Mouse (Mus musculus): Measurements from ENCODE around the gene Dpp9. TPM values are rescaled to one million over a fixed set of nuclear protein-coding genes. Genes with fewer than 3 reads are reported as not detected.

Dpp9 gene
- total RNA-seq, 4 experiments from 2014 or later, result 42.6 to 51.1 (median 46.6) TPM

- peak; percentile 96 for DNase-seq (ENCODE audit: low spot score)
These were observed 35.0 kb downstream of the Dpp9 start, which contains the start of gene Mydgf for GRCm38 (mm10) chr17:56183658-56184103. Mydgf (minus strand) TSS chr17:56183920.

DNA sequence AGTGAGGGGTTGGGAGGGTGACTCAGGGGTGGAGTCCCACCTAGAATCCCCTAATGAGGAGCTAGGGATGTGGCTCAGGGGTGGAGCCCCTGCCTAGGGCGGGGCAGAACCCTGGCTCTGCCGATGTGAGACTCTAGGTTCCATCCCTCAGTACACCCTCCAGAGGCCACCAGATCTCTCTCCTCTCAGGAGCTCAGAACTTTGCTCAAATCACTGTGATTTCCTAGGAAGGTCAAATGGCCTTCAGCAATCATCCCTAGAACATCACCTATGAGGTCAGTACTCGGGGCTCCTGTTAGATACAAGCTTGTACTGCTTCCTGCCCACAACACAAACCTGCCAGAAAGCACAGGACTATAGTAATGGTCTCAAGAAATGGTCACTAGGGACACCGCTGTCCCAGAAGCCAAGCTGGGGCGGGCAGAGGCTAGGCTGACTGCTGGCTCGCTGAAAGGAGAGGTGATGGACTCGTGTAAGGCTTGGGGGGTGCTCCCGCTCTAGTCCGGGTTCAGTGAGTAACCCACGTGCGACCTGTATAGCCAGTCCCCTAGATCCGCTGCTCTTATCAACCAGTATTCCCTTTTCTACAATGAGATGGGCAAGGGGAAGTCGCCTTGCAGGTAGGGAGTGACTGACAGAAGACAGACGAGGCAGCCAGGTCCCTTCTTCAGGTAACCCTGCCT lies 35.6 kb downstream of the Dpp9 start:
- DNase-seq (ENCODE audit: low spot score), result no peak

DNA sequence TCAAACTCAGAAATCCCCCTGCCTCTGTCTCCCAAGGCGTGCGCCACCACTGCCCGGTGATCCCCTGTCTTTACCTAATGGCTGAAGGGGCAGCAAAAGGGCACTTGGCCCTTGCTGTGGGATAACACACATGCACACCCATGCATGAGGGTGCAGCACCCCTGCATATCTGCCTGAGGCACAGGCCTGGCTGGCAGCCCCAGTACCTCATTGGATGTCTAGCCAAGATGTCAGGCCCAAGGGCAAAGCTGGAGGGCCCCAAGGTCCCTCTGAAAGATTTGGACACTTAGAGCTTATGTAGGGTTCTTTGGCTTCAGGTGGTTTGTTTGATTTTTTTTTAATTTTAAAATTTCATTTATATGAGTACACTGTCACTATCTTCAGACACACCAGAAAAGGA lies 43.3 kb downstream of the Dpp9 start:
- DNase-seq (ENCODE audit: low spot score), result no peak

- no peak for DNase-seq (ENCODE audit: low spot score)
These were observed 45.2 kb downstream of the Dpp9 start for GRCm38 (mm10) chr17:56173401-56174046.

DNA sequence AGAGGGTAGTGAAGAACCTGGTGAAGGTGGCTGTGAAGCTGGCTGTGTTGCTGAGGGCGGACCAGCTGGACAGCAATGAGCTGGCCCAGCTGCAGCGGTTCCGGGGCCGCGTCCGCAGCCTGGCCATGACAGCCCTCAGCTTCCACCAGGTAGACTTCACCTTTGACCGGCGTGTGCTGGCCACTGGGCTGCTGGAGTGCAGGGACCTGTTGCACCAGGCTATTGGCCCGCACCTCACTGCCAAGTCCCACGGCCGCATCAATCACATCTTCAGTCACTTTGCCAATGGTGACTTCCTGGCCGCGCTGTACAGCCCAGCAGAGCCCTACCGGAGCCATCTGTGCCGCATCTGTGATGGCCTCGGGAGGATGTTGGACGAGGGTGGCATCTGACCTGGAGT lies 46.8 kb downstream of the Dpp9 start:
- DNase-seq (ENCODE audit: low spot score), result no peak

GRCm38 (mm10) chr17:56171456-56171855 lies 47.2 kb downstream of the Dpp9 start:
- no peak for DNase-seq (ENCODE audit: low spot score)

DNA sequence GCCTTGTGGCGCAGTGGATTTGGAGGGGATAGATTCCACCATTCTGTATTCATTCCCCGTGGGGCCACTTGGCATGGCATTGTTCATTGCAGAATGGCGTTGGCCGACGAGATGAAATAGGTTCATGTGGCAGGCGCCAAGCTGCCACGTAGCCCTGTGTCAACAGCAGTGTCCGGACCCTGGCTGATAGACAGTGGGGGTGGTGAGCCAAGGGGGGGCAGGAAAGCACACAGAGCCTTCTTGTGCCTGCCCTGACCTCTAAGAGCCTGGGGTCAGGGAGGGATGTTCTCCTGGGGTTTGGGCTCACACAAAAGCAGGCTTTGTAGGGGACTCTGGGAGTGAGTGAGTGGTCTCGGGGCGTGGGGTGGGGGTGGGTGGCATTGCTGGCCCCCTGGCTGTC lies 48.1 kb downstream of the Dpp9 start:
- DNase-seq (ENCODE audit: low spot score), result no peak

DNA sequence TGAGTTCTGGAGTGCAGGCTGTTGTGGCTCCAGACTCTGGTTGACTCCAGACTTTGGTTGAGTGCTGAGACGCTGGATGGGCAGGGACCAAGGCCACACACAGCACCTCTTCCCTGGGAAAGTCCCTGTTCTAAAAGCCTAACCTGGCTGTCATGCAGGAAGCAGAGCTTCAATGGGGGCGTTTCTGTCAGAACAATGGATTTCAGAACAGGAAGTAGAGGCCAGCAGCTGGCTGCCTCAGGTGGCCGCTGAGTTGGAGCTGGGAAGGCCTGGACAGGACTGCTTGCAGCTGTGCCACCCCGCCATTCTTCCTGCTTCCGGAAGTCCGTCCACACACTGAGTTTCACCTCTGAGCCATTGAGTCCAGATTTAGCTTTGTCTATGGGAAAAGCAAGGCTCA lies 48.9 kb downstream of the Dpp9 start:
- DNase-seq (ENCODE audit: low spot score), result peak; percentile 55

- no peak for DNase-seq (ENCODE audit: low spot score)
These were observed 53.0 kb downstream of the Dpp9 start for GRCm38 (mm10) chr17:56165671-56166070.

DNA sequence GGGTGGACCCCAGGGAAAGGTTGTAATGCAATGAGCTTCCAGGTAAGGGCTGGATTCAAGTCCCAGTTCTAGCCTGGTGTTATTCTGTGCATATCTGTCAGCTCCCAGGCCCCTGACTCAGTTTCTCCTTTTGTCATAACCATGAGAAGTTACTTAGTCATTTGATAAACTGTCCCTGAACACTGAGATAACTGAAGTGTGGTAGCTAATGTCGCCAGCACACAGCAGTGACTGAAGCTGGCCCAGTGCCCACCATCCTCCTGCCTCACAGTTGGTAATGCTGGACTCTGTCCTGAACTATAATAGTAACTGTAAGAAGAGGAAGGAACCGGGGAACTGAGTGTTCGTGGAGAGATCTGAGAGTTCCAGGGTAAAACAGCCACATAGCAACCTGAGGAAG lies 54.2 kb downstream of the Dpp9 start:
- no peak for DNase-seq (ENCODE audit: low spot score)

DNA sequence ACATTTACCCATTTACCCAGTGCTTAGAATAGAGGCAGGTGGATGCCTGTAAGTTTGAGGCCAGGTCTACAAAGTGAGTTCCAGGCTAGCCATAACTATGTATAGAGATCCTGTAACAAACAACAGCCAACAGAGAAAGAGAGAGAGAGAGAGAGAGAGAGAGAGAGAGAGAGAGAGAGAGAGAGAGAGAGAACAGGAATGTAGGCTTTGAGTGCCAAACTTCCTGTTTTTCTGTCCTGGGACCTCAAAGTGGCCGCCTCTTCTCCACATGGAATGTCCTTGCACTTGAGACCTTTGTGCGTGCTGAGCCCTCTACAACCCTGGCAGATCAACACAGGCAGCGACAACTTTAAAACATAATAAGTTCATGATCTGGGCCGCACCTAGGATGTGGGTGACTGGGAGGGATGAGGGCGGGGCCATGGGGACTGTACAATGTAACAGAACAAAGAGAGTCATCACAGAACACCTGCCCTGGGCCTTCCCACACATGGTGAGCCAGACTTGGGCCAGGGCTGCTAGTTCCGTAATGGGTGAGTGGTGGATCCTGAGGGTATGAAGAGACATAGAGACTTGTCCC lies 55.1 kb downstream of the Dpp9 start:
- DNase-seq (ENCODE audit: low spot score), result no peak

DNA sequence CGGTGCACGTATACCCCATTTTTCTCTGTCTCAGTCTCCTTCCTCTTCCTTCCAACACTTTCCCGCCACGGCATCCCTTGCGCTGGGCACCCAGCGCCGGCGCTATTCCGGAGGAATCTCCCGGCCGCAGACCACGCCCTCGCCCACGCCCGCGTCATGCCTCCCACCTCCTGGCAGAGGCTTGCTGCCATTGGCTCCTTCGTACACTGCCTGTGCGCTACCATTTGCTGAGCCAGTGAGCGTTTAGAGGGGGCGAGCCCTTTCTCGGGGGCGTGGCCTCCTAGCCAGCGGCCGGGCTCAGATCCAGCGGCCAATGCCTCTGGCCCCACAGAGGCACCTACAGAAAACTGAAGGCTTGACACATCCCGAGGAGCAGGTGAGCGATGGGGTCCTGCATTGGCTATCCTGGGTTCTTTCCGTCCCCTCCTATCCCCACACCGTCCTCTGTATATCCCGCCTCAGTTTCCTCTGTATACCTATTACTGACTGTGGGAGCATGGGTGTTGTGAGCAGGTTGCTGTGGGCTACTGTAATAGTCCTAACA lies 56.4 kb downstream of the Dpp9 start, which contains the start of gene Tnfaip8l1:
Gene Tnfaip8l1, plus strand, starts transcription at position 247 of the 544 bp plus-strand sequence.
- peak; percentile 96 for DNase-seq (ENCODE audit: low spot score)

GRCm38 (mm10) chr17:56159729-56160128 lies 59.0 kb downstream of the Dpp9 start:
- DNase-seq (ENCODE audit: low spot score), result peak; percentile 64

DNA sequence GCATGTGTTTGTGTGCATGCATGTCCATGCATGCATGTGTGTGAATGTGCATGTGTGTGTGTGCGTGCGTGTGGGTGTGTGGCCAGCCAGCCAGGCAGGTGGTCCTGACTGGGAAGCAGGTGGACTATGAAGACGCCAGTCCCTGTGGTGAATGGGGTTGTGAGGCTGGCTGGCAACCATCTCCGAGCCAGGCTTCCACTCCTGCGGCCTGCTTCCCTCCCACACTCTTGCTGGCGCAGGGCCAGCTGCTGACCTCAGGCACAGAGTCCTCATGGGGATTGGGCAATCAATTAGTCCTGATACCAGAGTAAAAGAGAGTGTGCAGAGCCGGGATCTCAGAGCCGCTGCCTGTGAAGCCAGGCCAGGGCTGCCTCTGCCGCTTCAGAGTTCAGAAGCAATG lies 65.1 kb downstream of the Dpp9 start:
- DNase-seq (ENCODE audit: low spot score), result no peak

- DNase-seq (ENCODE audit: low spot score), result no peak
These were observed 68.8 kb downstream of the Dpp9 start for GRCm38 (mm10) chr17:56149897-56150296.

DNA sequence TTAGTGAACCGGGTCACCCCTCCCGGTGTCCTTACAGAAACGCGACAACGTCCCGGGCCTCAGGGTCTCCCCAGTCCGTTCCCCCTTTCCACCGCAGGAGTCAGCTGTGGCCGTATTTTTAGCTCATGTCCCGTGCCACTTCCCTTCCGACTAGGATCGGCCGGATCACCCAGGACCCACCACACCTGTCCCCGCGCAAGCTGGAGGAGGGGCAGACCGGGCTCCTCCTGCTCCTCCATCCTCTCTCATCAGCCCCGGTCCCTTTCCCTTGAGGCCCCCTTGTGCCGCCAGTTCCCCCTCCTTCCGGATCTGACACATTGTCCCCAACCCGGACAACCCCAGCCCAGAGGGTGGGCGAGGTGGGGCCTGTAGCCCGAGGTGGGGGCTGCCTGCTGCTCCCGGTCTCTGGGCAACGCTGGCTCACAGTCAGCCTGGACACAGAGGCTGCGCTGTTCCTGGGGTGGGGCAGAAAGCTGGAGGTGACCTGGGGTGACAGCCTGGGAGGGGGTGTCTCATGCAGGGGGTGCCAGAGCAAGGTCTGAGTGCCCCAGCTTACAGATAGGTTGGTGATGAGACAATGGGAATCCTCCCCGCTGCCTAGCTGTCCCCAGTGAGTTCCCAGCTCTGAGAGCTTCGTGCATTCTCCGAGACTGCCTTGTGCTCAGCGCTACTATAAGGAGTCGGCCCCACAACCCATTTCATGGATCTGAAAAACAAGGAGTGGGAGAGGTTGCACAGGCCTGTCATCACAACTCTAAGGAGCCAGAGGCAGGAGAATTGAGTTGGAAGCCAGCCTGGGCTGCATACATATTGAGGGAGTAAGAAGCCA lies 69.7 kb downstream of the Dpp9 start:
- no peak for DNase-seq (ENCODE audit: low spot score)

GRCm38 (mm10) chr17:56148280-56148679 lies 70.4 kb downstream of the Dpp9 start:
- DNase-seq (ENCODE audit: low spot score), result no peak

DNA sequence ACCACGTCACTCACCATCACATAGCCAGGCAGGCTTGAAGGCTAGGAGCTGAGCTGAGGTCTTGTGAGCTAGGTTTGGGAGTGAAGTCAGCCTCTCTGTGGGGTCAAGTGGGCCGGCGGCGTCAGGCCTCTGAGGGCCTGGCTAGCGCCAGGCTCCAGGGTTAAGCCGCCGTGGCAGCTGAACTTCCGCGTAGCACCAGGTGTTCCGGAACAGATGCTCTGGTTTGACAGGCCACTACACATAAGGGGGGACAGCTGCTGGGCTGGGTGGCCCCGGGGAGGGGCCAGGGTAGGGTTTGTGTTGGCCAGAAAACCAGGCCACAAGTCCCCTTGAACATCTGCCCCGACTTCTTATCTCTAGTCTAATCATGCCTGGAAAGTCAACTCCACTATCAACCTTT lies 71.3 kb downstream of the Dpp9 start:
- DNase-seq (ENCODE audit: low spot score), result no peak

DNA sequence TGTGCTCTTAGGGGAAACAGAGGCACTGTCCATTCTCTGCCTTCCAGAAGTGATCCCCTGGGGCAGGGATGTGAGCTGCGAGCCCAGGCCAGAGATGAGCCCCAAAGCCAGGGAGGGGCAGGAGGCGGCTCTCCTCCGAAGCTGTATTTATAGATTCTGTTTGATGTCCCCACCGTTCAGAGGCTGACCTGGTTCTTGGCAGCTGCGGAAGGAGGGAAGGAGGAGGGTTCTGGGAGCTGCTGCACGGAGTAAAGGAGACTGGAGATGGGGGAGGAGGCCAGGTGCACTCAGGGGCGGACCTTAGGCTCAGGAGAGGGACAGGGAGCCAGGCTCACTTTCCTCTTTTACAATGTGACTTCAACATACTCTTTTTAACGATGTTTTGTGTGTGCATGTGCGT lies 72.6 kb downstream of the Dpp9 start:
- no peak for DNase-seq (ENCODE audit: low spot score)

- no peak for DNase-seq (ENCODE audit: low spot score)
These were observed 74.2 kb downstream of the Dpp9 start for GRCm38 (mm10) chr17:56144546-56144945.

DNA sequence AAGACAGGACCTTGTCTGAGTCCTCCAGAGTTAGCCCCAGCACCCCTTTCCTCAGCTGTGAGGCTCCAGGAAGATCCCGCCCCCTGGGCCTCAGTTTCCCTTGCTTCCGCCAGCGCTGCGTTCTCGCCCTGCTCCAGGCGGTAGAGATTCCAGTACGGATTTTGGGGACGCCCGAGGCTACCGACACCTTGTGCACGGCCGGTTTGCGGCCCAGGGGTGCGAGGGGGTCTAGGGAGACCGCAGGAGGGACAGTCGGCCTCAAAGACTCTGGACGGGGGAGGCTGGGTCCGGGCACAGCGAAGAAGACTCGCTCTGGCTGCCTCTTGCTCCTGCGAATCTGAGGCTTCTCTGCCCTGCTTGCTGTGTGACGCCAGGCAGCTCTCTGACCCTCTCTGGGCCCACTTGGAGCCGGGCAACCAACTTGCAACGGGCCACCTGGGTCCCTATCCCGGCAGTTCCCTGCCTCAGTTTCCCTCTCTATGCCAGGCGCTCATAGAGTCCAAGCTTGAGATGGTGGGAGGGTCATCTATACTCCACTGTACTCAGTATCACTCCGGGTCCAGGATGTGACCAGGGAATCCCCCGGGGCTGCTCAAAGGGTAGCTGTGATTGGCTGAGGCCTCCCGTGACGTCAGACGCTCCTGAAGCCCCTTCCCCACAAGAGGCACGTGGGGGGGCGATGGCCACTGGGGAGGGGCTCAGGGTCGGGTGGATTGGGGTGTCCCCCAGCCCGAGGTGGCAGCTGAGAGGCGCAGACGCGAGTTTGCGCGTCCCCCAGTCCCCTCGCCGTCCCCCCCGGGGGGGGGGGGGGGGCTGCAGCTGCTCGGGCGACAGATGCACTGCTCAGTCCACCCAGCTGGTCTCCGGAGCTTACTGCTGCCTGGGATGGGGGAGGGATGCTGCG lies 76.8 kb downstream of the Dpp9 start:
- DNase-seq (ENCODE audit: low spot score), result no peak

All from heart, adult 8-10 months (tissue).